ENCODE assay signal across 11 mouse cellular contexts in genomic region chr2:145787486-145787885, GRCm38 (mm10).
DNase-seq lines count a peak whose midpoint lies in the region; ATAC-seq lines count a peak whose summit lies in the region.
"Had no signal": no experiment of that assay in that cellular context is flagged by ENCODE, and none has a peak within 500 bp of the region (broad histone marks: within the 10 kb centered on the region; RNA-seq: fewer than 3 reads in every experiment).

No protein-coding gene starts in this region.

- 66% methylated on average over 7 of the region's 7 CpGs for WGBS in heart, embryonic 14.5 days
- WGBS in embryonic facial prominence, embryonic 14.5 days, result 38% methylated on average over 7 of the region's 7 CpGs
- 43% methylated on average over 7 of the region's 7 CpGs for WGBS in kidney, embryonic 15.5 days
- WGBS in neural tube, embryonic 12.5 days, result 37% methylated on average over 7 of the region's 7 CpGs

- 0 out of 4 replicates have a peak overlapping the region, but pooled peaks of 1 of the 2 experiments have one; percentile 8 for H3K4me3 ChIP-seq in heart, embryonic 14.5 days (ENCODE audit: control insufficient read depth in 1 of 2, insufficient read depth in 1 of 2, low read depth in 1 of 2, low read length in 2 of 2)
- no peak overlapping the region for H3K4me3 ChIP-seq in embryonic facial prominence, embryonic 14.5 days (ENCODE audit: low read depth, low read length)
- H3K4me3 ChIP-seq in kidney, embryonic 15.5 days (replicated peaks), result peak overlapping the region; percentile 1; the same call in 1 of the 2 replicates
- no peak overlapping the region for H3K4me3 ChIP-seq in neural tube, embryonic 12.5 days

- no peak for DNase-seq in heart, postnatal 10 days
- DNase-seq in embryonic facial prominence, embryonic 14.5 days (ENCODE audit: low spot score), result peak; percentile 18
- no peak for DNase-seq in gastrocnemius, postnatal 10 days
- DNase-seq: adrenal gland, adult 2 months; cerebellum, postnatal 25 days; thymus, adult 2 months had no signal

- peak overlapping the region; percentile 76; the same call in 1 of the 2 replicates for H3K9ac ChIP-seq in heart, embryonic 14.5 days (ENCODE audit: low read length)
- H3K9ac ChIP-seq in embryonic facial prominence, embryonic 14.5 days (ENCODE audit: low read depth, low read length), result no peak overlapping the region
- H3K9ac ChIP-seq in kidney, embryonic 15.5 days, result no peak overlapping the region
- no peak overlapping the region for H3K9ac ChIP-seq in neural tube, embryonic 12.5 days

- peak overlapping the region; percentile 65 for H3K4me2 ChIP-seq in heart, embryonic 14.5 days (ENCODE audit: low read length)
- H3K4me2 ChIP-seq in embryonic facial prominence, embryonic 14.5 days (ENCODE audit: low read depth, low read length), result peak overlapping the region; percentile 56
- H3K4me2 ChIP-seq in kidney, embryonic 15.5 days, result peak overlapping the region; percentile 57
- H3K4me2 ChIP-seq in neural tube, embryonic 12.5 days (replicated peaks), result 0 out of 2 replicates have a peak overlapping the region, but pooled peaks have one; percentile 65

- peaks cover 4% of the 10 kb centered on the region; the same call in 1 of the 2 replicates for H3K36me3 ChIP-seq in heart, embryonic 14.5 days (ENCODE audit: control insufficient read depth, insufficient read depth, low read length)
- no peaks in the 10 kb centered on the region for H3K36me3 ChIP-seq in embryonic facial prominence, embryonic 14.5 days (ENCODE audit: control insufficient read depth, insufficient read depth, low read length)
- H3K36me3 ChIP-seq in kidney, embryonic 15.5 days, result 0 out of 2 replicates have a peak, but pooled peaks cover 6% of the 10 kb centered on the region
- H3K36me3 ChIP-seq in neural tube, embryonic 12.5 days, result no peaks in the 10 kb centered on the region

- no peaks in the 10 kb centered on the region for H3K9me3 ChIP-seq in heart, embryonic 14.5 days (ENCODE audit: control insufficient read depth, low read length)
- no peaks in the 10 kb centered on the region for H3K9me3 ChIP-seq in embryonic facial prominence, embryonic 14.5 days (ENCODE audit: control insufficient read depth, low read length)
- no peaks in the 10 kb centered on the region for H3K9me3 ChIP-seq in kidney, embryonic 15.5 days (replicated peaks)
- no peaks in the 10 kb centered on the region for H3K9me3 ChIP-seq in neural tube, embryonic 12.5 days

- peaks cover 26 to 36% of the 10 kb centered on the region in 2 experiments for H3K4me1 ChIP-seq in heart, embryonic 14.5 days (ENCODE audit: control insufficient read depth in 2 of 2, insufficient read depth in 2 of 2, low read length in 2 of 2)
- H3K4me1 ChIP-seq in embryonic facial prominence, embryonic 14.5 days (ENCODE audit: control insufficient read depth, insufficient read depth, low read length), result peaks cover 32% of the 10 kb centered on the region
- peaks cover 59% of the 10 kb centered on the region for H3K4me1 ChIP-seq in kidney, embryonic 15.5 days
- H3K4me1 ChIP-seq in neural tube, embryonic 12.5 days, result peaks cover 25% of the 10 kb centered on the region

- intact Hi-C loops in heart, postnatal 10 days (cut with DNase I), result no loop called here

- no peaks in the 10 kb centered on the region for H3K27me3 ChIP-seq in heart, embryonic 14.5 days (ENCODE audit: control insufficient read depth, insufficient read depth, low read length)
- no peaks in the 10 kb centered on the region for H3K27me3 ChIP-seq in embryonic facial prominence, embryonic 14.5 days (replicated peaks; ENCODE audit: control insufficient read depth, insufficient read depth, low read length)
- no peaks in the 10 kb centered on the region for H3K27me3 ChIP-seq in kidney, embryonic 15.5 days
- H3K27me3 ChIP-seq in neural tube, embryonic 12.5 days (replicated peaks), result no peaks in the 10 kb centered on the region

- no peak for ATAC-seq in heart, embryonic 14.5 days (ENCODE audit: insufficient number of reproducible peaks, insufficient read depth, low FRiP score, low read depth)
- no peak for ATAC-seq in embryonic facial prominence, embryonic 14.5 days (ENCODE audit: low read depth)
- peak; percentile 44 for ATAC-seq in kidney, embryonic 15.5 days (replicated peaks; ENCODE audit: low FRiP score)
- ATAC-seq in neural tube, embryonic 12.5 days (ENCODE audit: low FRiP score, low read depth), result no peak
- no peak for ATAC-seq in frontal cortex, adult (ENCODE audit: low TSS enrichment)
- no peak for ATAC-seq in monocyte, adult 5-6 weeks (replicated peaks; ENCODE audit: insufficient number of reproducible peaks, low FRiP score, low TSS enrichment, poor library complexity, severe bottlenecking)

- no peak overlapping the region; a peak in 1 of 4 replicates for H3K27ac ChIP-seq in heart, embryonic 14.5 days (replicated peaks in 1 of 2; ENCODE audit: control insufficient read depth in 1 of 2, insufficient read depth in 1 of 2, low read depth in 2 of 2, low read length in 2 of 2)
- no peak overlapping the region for H3K27ac ChIP-seq in embryonic facial prominence, embryonic 14.5 days (replicated peaks; ENCODE audit: low read depth, low read length)
- peak overlapping the region; percentile 97 for H3K27ac ChIP-seq in kidney, embryonic 15.5 days
- H3K27ac ChIP-seq in neural tube, embryonic 12.5 days, result no peak overlapping the region
